In the genomic region with DNA sequence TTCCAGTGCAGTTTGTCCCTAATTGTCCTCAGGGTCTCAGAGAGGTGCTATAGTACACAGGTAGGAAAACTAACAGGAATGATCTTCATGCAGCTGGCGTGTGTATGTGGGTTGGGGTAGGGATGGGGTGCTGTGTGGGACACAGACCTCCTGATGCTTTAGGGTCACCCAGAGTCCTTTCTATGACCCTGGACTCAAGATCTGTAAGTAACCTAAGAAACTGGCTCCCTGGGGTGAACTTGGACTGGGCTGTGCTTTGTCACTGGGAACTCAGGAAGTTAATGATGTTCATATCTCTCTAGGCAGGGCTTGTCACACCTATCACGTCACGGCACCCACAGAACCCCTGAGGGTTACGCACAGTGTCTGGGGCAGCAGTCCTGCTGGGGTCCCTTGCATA, we compare ENCODE assay signal across 14 mouse cellular contexts. TPM values are rescaled to one million over a fixed set of nuclear protein-coding genes. Genes with fewer than 3 reads are reported as not detected.
DNase-seq lines count a peak whose midpoint lies in the region; ATAC-seq lines count a peak whose summit lies in the region.
"Had no signal": no experiment of that assay in that cellular context is flagged by ENCODE, and none has a peak within 500 bp of the region (broad histone marks: within the 10 kb centered on the region; RNA-seq: fewer than 3 reads in every experiment).

No protein-coding gene starts in this region.

- WGBS in embryonic facial prominence, embryonic 10.5 days = 72% methylated on average over 4 of the region's 4 CpGs
- WGBS in embryonic facial prominence, embryonic 13.5 days = 61% methylated on average over 4 of the region's 4 CpGs
- WGBS in hindbrain, embryonic 13.5 days = 54% methylated on average over 4 of the region's 4 CpGs
- 65% methylated on average over 4 of the region's 4 CpGs for WGBS in midbrain, embryonic 13.5 days
- WGBS in liver, embryonic 11.5 days = 57% methylated on average over 4 of the region's 4 CpGs

- H3K4me1 ChIP-seq in embryonic facial prominence, embryonic 10.5 days = peaks cover 22% of the 10 kb centered on the region
- peaks cover 24% of the 10 kb centered on the region for H3K4me1 ChIP-seq in embryonic facial prominence, embryonic 13.5 days
- H3K4me1 ChIP-seq in hindbrain, embryonic 13.5 days (replicated peaks) = peaks cover 21% of the 10 kb centered on the region
- H3K4me1 ChIP-seq in midbrain, embryonic 13.5 days (replicated peaks) = peaks cover 15% of the 10 kb centered on the region
- no peaks in the 10 kb centered on the region for H3K4me1 ChIP-seq in liver, embryonic 11.5 days (replicated peaks; ENCODE audit: control insufficient read depth, insufficient read depth, low read length)
- H3K4me1 ChIP-seq: lung, embryonic 15.5 days had no signal

- H3K36me3 ChIP-seq in embryonic facial prominence, embryonic 10.5 days (replicated peaks) = no peaks in the 10 kb centered on the region
- H3K36me3 ChIP-seq in embryonic facial prominence, embryonic 13.5 days = no peaks in the 10 kb centered on the region
- no peaks in the 10 kb centered on the region for H3K36me3 ChIP-seq in hindbrain, embryonic 13.5 days
- H3K36me3 ChIP-seq in midbrain, embryonic 13.5 days = no peaks in the 10 kb centered on the region
- H3K36me3 ChIP-seq in liver, embryonic 11.5 days (ENCODE audit: control insufficient read depth, insufficient read depth, low read length) = no peaks in the 10 kb centered on the region
- H3K36me3 ChIP-seq: lung, embryonic 15.5 days had no signal

- ATAC-seq in embryonic facial prominence, embryonic 13.5 days (ENCODE audit: insufficient number of reproducible peaks, insufficient read depth, low FRiP score, low TSS enrichment, low read depth) = no peak
- ATAC-seq in hindbrain, embryonic 13.5 days (ENCODE audit: low FRiP score) = no peak
- peak; percentile 31 for ATAC-seq in midbrain, embryonic 13.5 days
- no peak for ATAC-seq in liver, embryonic 11.5 days (replicated peaks; ENCODE audit: low FRiP score)

- peak overlapping the region; percentile 59 for H3K4me2 ChIP-seq in embryonic facial prominence, embryonic 13.5 days
- peak overlapping the region; percentile 54 for H3K4me2 ChIP-seq in hindbrain, embryonic 13.5 days
- H3K4me2 ChIP-seq in midbrain, embryonic 13.5 days (replicated peaks) = peak overlapping the region; percentile 57
- no peak overlapping the region for H3K4me2 ChIP-seq in liver, embryonic 11.5 days

- no peak overlapping the region; the same call in 1 of the 2 replicates for H3K9ac ChIP-seq in embryonic facial prominence, embryonic 13.5 days
- H3K9ac ChIP-seq in hindbrain, embryonic 13.5 days = peak overlapping the region; percentile 65; the same call in 1 of the 2 replicates
- H3K9ac ChIP-seq in midbrain, embryonic 13.5 days (replicated peaks) = peak overlapping the region; percentile 48; the same call in 1 of the 2 replicates
- no peak overlapping the region for H3K9ac ChIP-seq in liver, embryonic 11.5 days (ENCODE audit: low read depth, low read length)
- H3K9ac ChIP-seq: lung, embryonic 15.5 days had no signal

- peak overlapping the region; percentile 57; the same call in 1 of the 2 replicates for H3K27ac ChIP-seq in embryonic facial prominence, embryonic 10.5 days (replicated peaks)
- H3K27ac ChIP-seq in embryonic facial prominence, embryonic 13.5 days = no peak overlapping the region; the same call in 1 of the 2 replicates
- H3K27ac ChIP-seq in hindbrain, embryonic 13.5 days = peak overlapping the region; percentile 78
- peak overlapping the region; percentile 79 for H3K27ac ChIP-seq in midbrain, embryonic 13.5 days
- H3K27ac ChIP-seq in liver, embryonic 11.5 days (ENCODE audit: low read depth, low read length) = no peak overlapping the region
- H3K27ac ChIP-seq: gastrocnemius, adult 2 months; lung, embryonic 15.5 days had no signal

- H3K9me3 ChIP-seq in embryonic facial prominence, embryonic 10.5 days = no peaks in the 10 kb centered on the region
- no peaks in the 10 kb centered on the region for H3K9me3 ChIP-seq in embryonic facial prominence, embryonic 13.5 days
- no peaks in the 10 kb centered on the region for H3K9me3 ChIP-seq in hindbrain, embryonic 13.5 days
- no peaks in the 10 kb centered on the region for H3K9me3 ChIP-seq in midbrain, embryonic 13.5 days
- no peaks in the 10 kb centered on the region for H3K9me3 ChIP-seq in liver, embryonic 11.5 days (ENCODE audit: control insufficient read depth, low read length)
- H3K9me3 ChIP-seq: lung, embryonic 15.5 days had no signal

- H3K27me3 ChIP-seq in embryonic facial prominence, embryonic 10.5 days (replicated peaks; ENCODE audit: low read depth, poor library complexity, severe bottlenecking) = peaks cover 8% of the 10 kb centered on the region
- peaks cover 12% of the 10 kb centered on the region for H3K27me3 ChIP-seq in embryonic facial prominence, embryonic 13.5 days
- H3K27me3 ChIP-seq in hindbrain, embryonic 13.5 days = peaks cover 3% of the 10 kb centered on the region; the same call in 1 of the 2 replicates
- H3K27me3 ChIP-seq in midbrain, embryonic 13.5 days = 0 out of 2 replicates have a peak, but pooled peaks cover 2% of the 10 kb centered on the region
- no peaks in the 10 kb centered on the region for H3K27me3 ChIP-seq in liver, embryonic 11.5 days (replicated peaks; ENCODE audit: control insufficient read depth, insufficient read depth, low read length)

- peak overlapping the region; percentile 54; the same call in 1 of the 2 replicates for H3K4me3 ChIP-seq in embryonic facial prominence, embryonic 10.5 days
- no peak overlapping the region for H3K4me3 ChIP-seq in embryonic facial prominence, embryonic 13.5 days
- no peak overlapping the region for H3K4me3 ChIP-seq in hindbrain, embryonic 13.5 days
- H3K4me3 ChIP-seq in midbrain, embryonic 13.5 days (replicated peaks) = no peak overlapping the region
- no peak overlapping the region for H3K4me3 ChIP-seq in liver, embryonic 11.5 days (ENCODE audit: low read depth, low read length)
- H3K4me3 ChIP-seq: gastrocnemius, adult 2 months had no signal

- no peak for DNase-seq in embryonic facial prominence, embryonic 10.5 days (ENCODE audit: low spot score)
- DNase-seq in embryo, embryonic 11 days = no peak
- no peak for DNase-seq in liver, embryonic 11.5 days (ENCODE audit: low spot score)
- DNase-seq in gastrocnemius, adult 8-10 months (ENCODE audit: low spot score in 2 of 2) = no peak
- DNase-seq: gastrocnemius, adult 2 months; kidney, adult 9 months; layer of hippocampus, adult 9-11 months had no signal

RNA-seq across cellular contexts. Expression of a gene that starts 15.4 kb away (rescaled TPM):
- polyA plus RNA-seq in embryonic facial prominence, embryonic 10.5 days (2016; fragmentation: Nextera tagmentation; extraction: Ambion mirVana) = not detected in 2 replicates
- not detected in 2 replicates for polyA plus RNA-seq in embryonic facial prominence, embryonic 13.5 days (2015; fragmentation: Nextera tagmentation; extraction: Ambion mirVana)
- polyA plus RNA-seq in hindbrain, embryonic 13.5 days (2015; fragmentation: Nextera tagmentation; extraction: Ambion mirVana) = not detected in 2 replicates
- polyA plus RNA-seq in midbrain, embryonic 13.5 days (2015; fragmentation: Nextera tagmentation; extraction: Ambion mirVana) = not detected in 2 replicates
- polyA plus RNA-seq in liver, embryonic 11.5 days (2014; fragmentation: Nextera tagmentation; extraction: Ambion mirVana) = not detected in 2 replicates
- total RNA-seq in gastrocnemius, adult 8-10 months (2022) = not detected
- total RNA-seq: gastrocnemius, adult 2 months had no signal
- polyA plus RNA-seq: heart, embryonic 11.5 days; limb, embryonic 11.5 days; lung, embryonic 15.5 days; stomach, embryonic 16.5 days had no signal

Comparison
In these comparisons a context has a peak if more than half of its experiments do, and no peak if none do; other contexts are left out.
1. H3K27ac ChIP-seq: peak in embryonic facial prominence, embryonic 10.5 days (single experiment), hindbrain, embryonic 13.5 days (single experiment) and midbrain, embryonic 13.5 days (single experiment); none in embryonic facial prominence, embryonic 13.5 days (single experiment) and liver, embryonic 11.5 days (single experiment).
2. H3K9ac ChIP-seq: peak in hindbrain, embryonic 13.5 days (single experiment) and midbrain, embryonic 13.5 days (single experiment); none in embryonic facial prominence, embryonic 13.5 days (single experiment) and liver, embryonic 11.5 days (single experiment).